Mouse (Mus musculus): Measurements from ENCODE around the gene Prr14l. TPM values are rescaled to one million over a fixed set of nuclear protein-coding genes. Genes with fewer than 3 reads are reported as not detected.
"Not testable (repeated sequence)": the region's sequence is repeated elsewhere in the genome, so short reads cannot be mapped to it uniquely, and the experiment has no call there.

Prr14l gene
- polyA plus RNA-seq, 1 experiment from 2014 or later: 16.3 TPM

- Histone ChIP-seq H3K9me3 (replicated peaks; ENCODE audit: control insufficient read depth, low read length) (no peaks in the 10 kb centered on the region), H3K4me3 (replicated peaks; ENCODE audit: low read length) (no peak overlapping the region), H3K36me3 (ENCODE audit: control insufficient read depth, insufficient read depth, low read length) (no peaks in the 10 kb centered on the region), H3K27me3 (ENCODE audit: control insufficient read depth, insufficient read depth, low read length) (no peaks in the 10 kb centered on the region), H3K27ac (ENCODE audit: low read length) (no peak overlapping the region), H3K9ac (ENCODE audit: low read length) (no peak overlapping the region), H3K4me2 (ENCODE audit: low read depth, low read length) (no peak overlapping the region), H3K4me1 (ENCODE audit: control insufficient read depth, insufficient read depth, low read length) (peaks cover 24% of the 10 kb centered on the region; the same call in 1 of the 2 replicates)
- ATAC-seq (ENCODE audit: insufficient read depth, low FRiP score): no peak
- WGBS: 64% methylated on average over 6 of the region's 6 CpGs
These were observed 105.1 kb downstream of the Prr14l start for GRCm38 (mm10) chr5:32748936-32749335.

- H3K27me3 ChIP-seq (ENCODE audit: control insufficient read depth, insufficient read depth, low read length): no peaks in the 10 kb centered on the region
- no peak overlapping the region for H3K9ac ChIP-seq (ENCODE audit: low read length)
- H3K36me3 ChIP-seq (ENCODE audit: control insufficient read depth, insufficient read depth, low read length): no peaks in the 10 kb centered on the region
- no peak overlapping the region for H3K4me2 ChIP-seq (ENCODE audit: low read depth, low read length)
- 62% methylated on average over 6 of the region's 6 CpGs for WGBS
- peaks cover 24% of the 10 kb centered on the region; the same call in 1 of the 2 replicates for H3K4me1 ChIP-seq (ENCODE audit: control insufficient read depth, insufficient read depth, low read length)
- ATAC-seq (ENCODE audit: insufficient read depth, low FRiP score): no peak
- no peak overlapping the region for H3K4me3 ChIP-seq (replicated peaks; ENCODE audit: low read length)
- H3K27ac ChIP-seq (ENCODE audit: low read length): no peak overlapping the region
- no peaks in the 10 kb centered on the region for H3K9me3 ChIP-seq (replicated peaks; ENCODE audit: control insufficient read depth, low read length)
These were observed 106.2 kb downstream of the Prr14l start for GRCm38 (mm10) chr5:32747650-32748375.

- ATAC-seq (ENCODE audit: insufficient read depth, low FRiP score): peak; percentile 92
- no peaks in the 10 kb centered on the region for H3K9me3 ChIP-seq (replicated peaks; ENCODE audit: control insufficient read depth, low read length)
- H3K9ac ChIP-seq (ENCODE audit: low read length): peak overlapping the region; percentile 73
- 6% methylated on average over 10 of the region's 10 CpGs for WGBS
- no peaks in the 10 kb centered on the region for H3K27me3 ChIP-seq (ENCODE audit: control insufficient read depth, insufficient read depth, low read length)
- peak overlapping the region; percentile 92 for H3K27ac ChIP-seq (ENCODE audit: low read length)
- H3K4me1 ChIP-seq (ENCODE audit: control insufficient read depth, insufficient read depth, low read length): peaks cover 24% of the 10 kb centered on the region; the same call in 1 of the 2 replicates
- no peaks in the 10 kb centered on the region for H3K36me3 ChIP-seq (ENCODE audit: control insufficient read depth, insufficient read depth, low read length)
- peak overlapping the region; percentile 60 for H3K4me3 ChIP-seq (replicated peaks; ENCODE audit: low read length)
- H3K4me2 ChIP-seq (ENCODE audit: low read depth, low read length): peak overlapping the region; percentile 53
These were observed 108.1 kb downstream of the Prr14l start for GRCm38 (mm10) chr5:32745705-32746655.

- Histone ChIP-seq H3K36me3 (ENCODE audit: control insufficient read depth, insufficient read depth, low read length) (no peaks in the 10 kb centered on the region), H3K27me3 (ENCODE audit: control insufficient read depth, insufficient read depth, low read length) (no peaks in the 10 kb centered on the region), H3K4me2 (ENCODE audit: low read depth, low read length) (no peak overlapping the region), H3K4me1 (ENCODE audit: control insufficient read depth, insufficient read depth, low read length) (peaks cover 25% of the 10 kb centered on the region; the same call in 1 of the 2 replicates), H3K9me3 (replicated peaks; ENCODE audit: control insufficient read depth, low read length) (no peaks in the 10 kb centered on the region), H3K4me3 (replicated peaks; ENCODE audit: low read length) (no peak overlapping the region), H3K9ac (ENCODE audit: low read length) (0 out of 2 replicates have a peak overlapping the region, but pooled peaks have one; percentile 7), H3K27ac (ENCODE audit: low read length) (no peak overlapping the region)
- ATAC-seq (ENCODE audit: insufficient read depth, low FRiP score): no peak
- WGBS: 44% methylated on average over 9 of the region's 9 CpGs
These were observed 111.9 kb downstream of the Prr14l start for GRCm38 (mm10) chr5:32742149-32742548.

GRCm38 (mm10) chr5:32741377-32741776 is 112.7 kb downstream of the Prr14l start:
- H3K9ac ChIP-seq (ENCODE audit: low read length); H3K9me3 ChIP-seq (replicated peaks; ENCODE audit: control insufficient read depth, low read length); H3K36me3 ChIP-seq (ENCODE audit: control insufficient read depth, insufficient read depth, low read length); H3K27me3 ChIP-seq (ENCODE audit: control insufficient read depth, insufficient read depth, low read length); H3K4me2 ChIP-seq (ENCODE audit: low read depth, low read length); ATAC-seq (ENCODE audit: insufficient read depth, low FRiP score); H3K4me3 ChIP-seq (replicated peaks; ENCODE audit: low read length): not testable (repeated sequence)
- WGBS: 78% methylated on average over 4 of the region's 4 CpGs
- peaks cover 17% of the 10 kb centered on the region; the same call in 1 of the 2 replicates for H3K4me1 ChIP-seq (ENCODE audit: control insufficient read depth, insufficient read depth, low read length)
- peak overlapping the region; percentile 18; the same call in 1 of the 2 replicates for H3K27ac ChIP-seq (ENCODE audit: low read length)

- H3K4me2 ChIP-seq (ENCODE audit: low read depth, low read length); H3K27me3 ChIP-seq (ENCODE audit: control insufficient read depth, insufficient read depth, low read length); H3K36me3 ChIP-seq (ENCODE audit: control insufficient read depth, insufficient read depth, low read length); H3K9me3 ChIP-seq (replicated peaks; ENCODE audit: control insufficient read depth, low read length); ATAC-seq (ENCODE audit: insufficient read depth, low FRiP score); H3K4me3 ChIP-seq (replicated peaks; ENCODE audit: low read length): not testable (repeated sequence)
- Histone ChIP-seq H3K9ac (ENCODE audit: low read length) (0 out of 2 replicates have a peak overlapping the region, but pooled peaks have one; percentile 16), H3K27ac (ENCODE audit: low read length) (peak overlapping the region; percentile 73), H3K4me1 (ENCODE audit: control insufficient read depth, insufficient read depth, low read length) (peaks cover 16% of the 10 kb centered on the region; the same call in 1 of the 2 replicates)
- WGBS: 73% methylated on average over 8 of the region's 8 CpGs
These were observed 113.2 kb downstream of the Prr14l start for GRCm38 (mm10) chr5:32740850-32741249.

- H3K27me3 ChIP-seq (ENCODE audit: control insufficient read depth, insufficient read depth, low read length): no peaks in the 10 kb centered on the region
- peaks cover 9% of the 10 kb centered on the region; the same call in 1 of the 2 replicates for H3K4me1 ChIP-seq (ENCODE audit: control insufficient read depth, insufficient read depth, low read length)
- 77% methylated on average over 3 of the region's 3 CpGs for WGBS
- H3K4me3 ChIP-seq (replicated peaks; ENCODE audit: low read length): no peak overlapping the region
- ATAC-seq (ENCODE audit: insufficient read depth, low FRiP score): no peak
- H3K27ac ChIP-seq (ENCODE audit: low read length): peak overlapping the region; percentile 73; the same call in 1 of the 2 replicates
- H3K9me3 ChIP-seq (replicated peaks; ENCODE audit: control insufficient read depth, low read length): no peaks in the 10 kb centered on the region
- H3K36me3 ChIP-seq (ENCODE audit: control insufficient read depth, insufficient read depth, low read length): no peaks in the 10 kb centered on the region
- H3K9ac ChIP-seq (ENCODE audit: low read length): no peak overlapping the region
- no peak overlapping the region for H3K4me2 ChIP-seq (ENCODE audit: low read depth, low read length)
These were observed 113.9 kb downstream of the Prr14l start for GRCm38 (mm10) chr5:32740138-32740537.
